Mouse (Mus musculus) cortical plate, adult 2 months (tissue): ENCODE results near the gene Bhmt. TPM values are rescaled to one million over a fixed set of nuclear protein-coding genes. Genes with fewer than 3 reads are reported as not detected.

Source experiments
- H3K27ac ChIP-seq: fragments of 200-500 bp; 2 replicates; pipeline ENCODE4 v1.5.1; 2012; ENCODE audit warnings: low read length, control low read depth, inconsistent platforms; ENCODE audit not compliant: insufficient read depth
- H3K4me1 ChIP-seq: fragments of 200-500 bp; 2 replicates; pipeline ENCODE4 v1.6.1; 2011; ENCODE audit warnings: low read length; ENCODE audit not compliant: control insufficient read depth, insufficient read depth
- H3K4me3 ChIP-seq: fragments of 200-500 bp; 2 replicates; pipeline ENCODE4 v1.5.1; 2011; ENCODE audit warnings: mild to moderate bottlenecking, low read length, control low read depth; ENCODE audit not compliant: insufficient read depth
- CTCF ChIP-seq: fragments of 200-500 bp; IDR thresholded peaks from 2 replicates; pipeline ENCODE4 v1.5.1; 2011; ENCODE audit warnings: mild to moderate bottlenecking, control low read depth, low read length; ENCODE audit not compliant: insufficient read depth; ENCODE audit errors: extremely low read depth
- POLR2A ChIP-seq: fragments of 200-500 bp; IDR thresholded peaks from 2 replicates; pipeline ENCODE4 v1.6.1; 2011; ENCODE audit warnings: mild to moderate bottlenecking, low read length, control low read depth; ENCODE audit not compliant: insufficient read depth; ENCODE audit errors: extremely low read depth
- polyA plus RNA-seq: library from polyadenylated mRNA; depleted of rRNA; stranded (reverse); fragments of >200 nt; gene quantifications from 2 replicates; pipeline ENCODE4 v1.2.3, GENCODE M21; 2012; rRNA removed

The Bhmt gene
- polyA plus RNA-seq, result 0.04 TPM in 1 of 2 replicates, not detected in the other

- TF ChIP-seq CTCF, result no peak
- no peak within 1 kb of the TSS for H3K27ac ChIP-seq
- H3K4me1 ChIP-seq, result no peaks in the 10 kb centered on the region
- no peak within 1 kb of the TSS for H3K4me3 ChIP-seq
Measured at GRCm38 (mm10) chr13:93637282-93638245, at the start of gene Bhmt. Gene Bhmt (minus strand): TSS chr13:93637961.

- Histone ChIP-seq H3K4me3 (no peak overlapping the region), H3K4me1 (no peaks in the 10 kb centered on the region), H3K27ac (peak overlapping the region; percentile 84; the same call in 1 of the 2 replicates)
- TF ChIP-seq CTCF (no peak), POLR2A (no peak)
Measured at GRCm38 (mm10) chr13:93687321-93687720, 49.6 kb upstream of the Bhmt start.

- H3K4me3 ChIP-seq, result no peak overlapping the region
- TF ChIP-seq POLR2A, result no peak
- no peak for TF ChIP-seq CTCF
- no peak overlapping the region for H3K27ac ChIP-seq
- no peaks in the 10 kb centered on the region for H3K4me1 ChIP-seq
Measured at GRCm38 (mm10) chr13:93685226-93685625, 47.5 kb upstream of the Bhmt start.

- no peak overlapping the region for H3K27ac ChIP-seq
- no peaks in the 10 kb centered on the region for H3K4me1 ChIP-seq
- TF ChIP-seq CTCF (no peak), POLR2A (no peak)
- no peak overlapping the region for H3K4me3 ChIP-seq
Measured at GRCm38 (mm10) chr13:93683336-93683735, 45.6 kb upstream of the Bhmt start.

- Histone ChIP-seq H3K4me1 (no peaks in the 10 kb centered on the region), H3K4me3 (no peak overlapping the region), H3K27ac (no peak overlapping the region)
- TF ChIP-seq POLR2A (no peak), CTCF (no peak)
Measured at GRCm38 (mm10) chr13:93676864-93677263, 39.1 kb upstream of the Bhmt start.

GRCm38 (mm10) chr13:93674131-93674561 lies 36.4 kb upstream of the Bhmt start, which contains the start of the genes Bhmt2 and Dmgdh:
Gene Bhmt2 (minus strand): TSS chr13:93674302.
Gene Dmgdh (plus strand): TSS chr13:93674433.
- Histone ChIP-seq H3K4me3 (no peak within 1 kb of the TSS), H3K4me1 (no peaks in the 10 kb centered on the region), H3K27ac (no peak within 1 kb of the TSS)
- no peak for TF ChIP-seq CTCF
- no peak for TF ChIP-seq POLR2A

- Histone ChIP-seq H3K4me1 (no peaks in the 10 kb centered on the region), H3K27ac (no peak overlapping the region), H3K4me3 (no peak overlapping the region)
- TF ChIP-seq POLR2A, result no peak
- TF ChIP-seq CTCF, result no peak
Measured at GRCm38 (mm10) chr13:93673296-93673695, 35.5 kb upstream of the Bhmt start.

- Histone ChIP-seq H3K4me1 (no peaks in the 10 kb centered on the region), H3K4me3 (no peak overlapping the region), H3K27ac (no peak overlapping the region)
- no peak for TF ChIP-seq POLR2A
- TF ChIP-seq CTCF, result no peak
Measured at GRCm38 (mm10) chr13:93672371-93672770, 34.6 kb upstream of the Bhmt start.

- H3K27ac ChIP-seq, result no peak overlapping the region
- no peaks in the 10 kb centered on the region for H3K4me1 ChIP-seq
- no peak overlapping the region for H3K4me3 ChIP-seq
- TF ChIP-seq CTCF (no peak), POLR2A (no peak)
Measured at GRCm38 (mm10) chr13:93667586-93667985, 29.8 kb upstream of the Bhmt start.

GRCm38 (mm10) chr13:93657941-93658340 lies 20.2 kb upstream of the Bhmt start:
- Histone ChIP-seq H3K4me3 (no peak overlapping the region), H3K4me1 (no peaks in the 10 kb centered on the region), H3K27ac (no peak overlapping the region)
- TF ChIP-seq POLR2A (no peak), CTCF (no peak)
